Mouse (Mus musculus): Measurements from ENCODE around the gene Sytl1. TPM values are rescaled to one million over a fixed set of nuclear protein-coding genes. Genes with fewer than 3 reads are reported as not detected.

The Sytl1 gene
- total RNA-seq, 1 experiment, result 2.0 TPM

DNA sequence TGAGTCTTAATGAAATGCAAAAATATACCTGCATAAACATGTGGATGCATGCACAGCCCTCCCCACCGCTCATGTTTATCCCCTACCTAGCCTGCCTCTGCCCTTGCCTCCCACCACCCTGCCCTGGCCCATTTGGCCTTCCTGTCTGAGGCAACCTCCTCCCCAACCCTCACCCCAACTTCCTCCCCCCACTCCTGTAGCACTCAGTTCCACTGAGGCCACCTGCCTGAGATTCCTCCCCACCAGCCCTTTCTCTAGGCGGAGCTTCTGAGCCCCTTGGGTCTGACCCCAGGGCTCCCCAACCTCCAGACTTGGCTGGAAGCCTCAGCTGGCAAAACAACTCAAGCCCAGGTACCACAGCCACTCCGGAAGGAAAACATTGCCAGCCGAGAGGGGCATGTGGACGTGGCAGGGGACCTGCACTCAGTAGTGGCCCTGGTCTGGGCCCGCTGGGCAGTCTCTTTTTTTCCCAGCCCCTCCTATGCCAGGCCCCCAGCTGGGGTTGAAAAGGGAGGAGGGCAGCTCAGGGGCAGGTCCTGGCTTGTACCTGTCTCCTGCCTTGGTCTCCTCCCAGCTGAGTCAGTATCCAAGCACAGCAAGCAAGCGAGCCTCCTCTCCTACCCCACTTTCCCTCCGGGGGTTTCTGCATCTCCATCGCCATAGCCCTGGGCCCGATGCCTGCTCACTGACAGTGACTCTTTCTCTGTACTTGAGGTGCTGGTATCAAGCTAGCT lies 1.1 kb downstream of the Sytl1 start:
- no peak for TF ChIP-seq ZNF384 (IDR thresholded peaks at IDR 0.05; ENCODE audit: low read depth, low read length)
- TF ChIP-seq ZC3H11A (IDR thresholded peaks at IDR 0.05; ENCODE audit: borderline replicate concordance, low read depth, low read length), result no peak
- TF ChIP-seq HCFC1 (IDR thresholded peaks at IDR 0.05; ENCODE audit: borderline replicate concordance, insufficient read depth, low read length), result no peak
- TF ChIP-seq CHD2 (IDR thresholded peaks at IDR 0.05; ENCODE audit: low read depth, low read length), result no peak
- TF ChIP-seq MAFK (IDR thresholded peaks at IDR 0.05; ENCODE audit: insufficient read depth, low read depth, low read length), result no peak
- in situ Hi-C loops (cut with MboI; ENCODE audit: low sequenced_read_pairs in 2 of 2, unreplicated experiment in 2 of 2), result no loop called here
- H3K4me1 ChIP-seq (ENCODE audit: control insufficient read depth in 2 of 2, insufficient read depth in 2 of 2, low read length in 2 of 2, poor library complexity in 1 of 2), result peaks cover 0 to 16% of the 10 kb centered on the region in 2 experiments; a peak in 1 of 4 replicates
- H3K27ac ChIP-seq (ENCODE audit: insufficient read depth, low read depth, low read length, poor library complexity, severe bottlenecking), result no peak overlapping the region
- peaks cover 13% of the 10 kb centered on the region for H3K36me3 ChIP-seq (ENCODE audit: control insufficient read depth, insufficient read depth, low read length, poor library complexity, severe bottlenecking)
- no peak for DNase-seq (ENCODE audit: low read depth, low spot score)
- no peaks in the 10 kb centered on the region for H3K9me3 ChIP-seq (ENCODE audit: control insufficient read depth, insufficient read depth, low read depth, low read length)
- peak overlapping the region in 1 of 2 experiments; percentile 5; a peak in 1 of 4 replicates for H3K4me3 ChIP-seq (ENCODE audit: insufficient read depth in 1 of 2, low read depth in 1 of 2, low read length in 2 of 2, poor library complexity in 1 of 2, severe bottlenecking in 1 of 2)
- H3K9ac ChIP-seq (ENCODE audit: insufficient read depth, low read depth, low read length, poor library complexity, severe bottlenecking), result peak overlapping the region; percentile 13; the same call in 1 of the 2 replicates

DNA sequence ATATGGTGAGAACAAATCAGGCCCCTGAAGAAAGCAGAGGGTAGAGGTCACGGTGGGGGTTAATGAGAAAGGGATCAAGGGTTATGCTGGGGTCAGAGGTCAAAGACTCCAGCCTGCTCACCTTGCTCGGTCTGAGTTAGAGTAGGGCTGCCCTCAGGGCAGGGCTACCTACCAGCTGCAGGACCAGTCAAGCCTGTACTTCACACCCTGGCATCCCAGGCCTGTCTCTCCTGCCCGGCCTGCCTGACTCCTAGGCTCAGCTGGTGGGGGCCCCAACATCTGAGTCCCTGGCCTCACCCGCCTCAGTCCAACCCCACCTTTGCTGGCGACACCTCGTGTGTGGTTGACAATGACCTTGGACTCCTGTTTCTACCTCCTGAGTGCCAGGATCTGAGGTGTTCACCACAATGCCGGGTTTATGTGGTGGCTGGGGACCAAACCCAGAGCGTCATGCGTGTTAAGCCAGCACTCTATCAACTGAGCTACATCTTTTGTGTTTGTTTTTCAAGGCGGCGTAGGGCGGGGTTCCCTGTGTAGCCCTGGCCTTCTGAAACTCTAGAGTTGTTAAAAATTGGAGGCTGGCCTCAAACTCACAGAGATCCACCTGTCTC lies 5.0 kb downstream of the Sytl1 start:
- Histone ChIP-seq H3K9me3 (ENCODE audit: control insufficient read depth, insufficient read depth, low read depth, low read length) (no peaks in the 10 kb centered on the region), H3K4me3 (ENCODE audit: insufficient read depth in 1 of 2, low read depth in 1 of 2, low read length in 2 of 2, poor library complexity in 1 of 2, severe bottlenecking in 1 of 2) (no peak overlapping the region), H3K27ac (ENCODE audit: insufficient read depth, low read depth, low read length, poor library complexity, severe bottlenecking) (no peak overlapping the region), H3K4me1 (ENCODE audit: control insufficient read depth in 2 of 2, insufficient read depth in 2 of 2, low read length in 2 of 2, poor library complexity in 1 of 2) (peaks cover 0 to 18% of the 10 kb centered on the region in 2 experiments; a peak in 1 of 4 replicates), H3K9ac (ENCODE audit: insufficient read depth, low read depth, low read length, poor library complexity, severe bottlenecking) (no peak overlapping the region), H3K36me3 (ENCODE audit: control insufficient read depth, insufficient read depth, low read length, poor library complexity, severe bottlenecking) (no peaks in the 10 kb centered on the region)
- DNase-seq (ENCODE audit: low read depth, low spot score), result no peak
- TF ChIP-seq CHD2 (IDR thresholded peaks at IDR 0.05; ENCODE audit: low read depth, low read length) (no peak), ZC3H11A (IDR thresholded peaks at IDR 0.05; ENCODE audit: borderline replicate concordance, low read depth, low read length) (no peak), HCFC1 (IDR thresholded peaks at IDR 0.05; ENCODE audit: borderline replicate concordance, insufficient read depth, low read length) (no peak), MAFK (IDR thresholded peaks at IDR 0.05; ENCODE audit: insufficient read depth, low read depth, low read length) (no peak), ZNF384 (IDR thresholded peaks at IDR 0.05; ENCODE audit: low read depth, low read length) (no peak)
- in situ Hi-C loops (cut with MboI; ENCODE audit: low sequenced_read_pairs in 2 of 2, unreplicated experiment in 2 of 2), result no loop called here

DNA sequence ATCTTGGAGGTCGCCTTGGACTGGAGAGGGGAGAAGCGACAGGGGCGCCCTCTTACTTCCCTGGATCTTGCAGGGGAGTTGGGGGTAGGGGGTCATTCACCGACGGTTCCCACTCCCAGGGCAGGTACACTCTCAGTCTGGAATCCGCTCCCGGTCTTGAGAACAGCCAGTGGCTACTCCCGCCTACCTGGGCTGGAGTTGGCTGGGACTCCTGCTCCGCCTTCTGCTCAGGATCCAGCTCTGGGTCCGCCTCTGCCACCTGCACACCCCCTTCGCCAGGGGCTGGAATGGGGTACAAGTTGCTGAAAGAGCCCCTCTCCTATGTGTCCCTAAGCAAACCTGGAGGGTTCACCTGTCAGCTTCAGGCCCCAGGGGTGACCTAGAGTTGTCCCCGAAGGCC lies 5.7 kb downstream of the Sytl1 start:
- H3K9ac ChIP-seq (ENCODE audit: insufficient read depth, low read depth, low read length, poor library complexity, severe bottlenecking), result peak overlapping the region; percentile 36; the same call in 1 of the 2 replicates
- DNase-seq (ENCODE audit: low read depth, low spot score), result no peak
- H3K27ac ChIP-seq (ENCODE audit: insufficient read depth, low read depth, low read length, poor library complexity, severe bottlenecking), result no peak overlapping the region
- no peaks in the 10 kb centered on the region for H3K36me3 ChIP-seq (ENCODE audit: control insufficient read depth, insufficient read depth, low read length, poor library complexity, severe bottlenecking)
- peaks cover 0 to 12% of the 10 kb centered on the region in 2 experiments; a peak in 1 of 4 replicates for H3K4me1 ChIP-seq (ENCODE audit: control insufficient read depth in 2 of 2, insufficient read depth in 2 of 2, low read length in 2 of 2, poor library complexity in 1 of 2)
- no peak for TF ChIP-seq CHD2 (IDR thresholded peaks at IDR 0.05; ENCODE audit: low read depth, low read length)
- no peak for TF ChIP-seq ZNF384 (IDR thresholded peaks at IDR 0.05; ENCODE audit: low read depth, low read length)
- no peak for TF ChIP-seq HCFC1 (IDR thresholded peaks at IDR 0.05; ENCODE audit: borderline replicate concordance, insufficient read depth, low read length)
- TF ChIP-seq ZC3H11A (IDR thresholded peaks at IDR 0.05; ENCODE audit: borderline replicate concordance, low read depth, low read length), result no peak
- TF ChIP-seq MAFK (IDR thresholded peaks at IDR 0.05; ENCODE audit: insufficient read depth, low read depth, low read length), result no peak
- in situ Hi-C loops (cut with MboI; ENCODE audit: low sequenced_read_pairs in 2 of 2, unreplicated experiment in 2 of 2), result no loop called here
- H3K9me3 ChIP-seq (ENCODE audit: control insufficient read depth, insufficient read depth, low read depth, low read length), result no peaks in the 10 kb centered on the region
- peak overlapping the region; percentile 49 to 55 for H3K4me3 ChIP-seq (ENCODE audit: insufficient read depth in 1 of 2, low read depth in 1 of 2, low read length in 2 of 2, poor library complexity in 1 of 2, severe bottlenecking in 1 of 2)

DNA sequence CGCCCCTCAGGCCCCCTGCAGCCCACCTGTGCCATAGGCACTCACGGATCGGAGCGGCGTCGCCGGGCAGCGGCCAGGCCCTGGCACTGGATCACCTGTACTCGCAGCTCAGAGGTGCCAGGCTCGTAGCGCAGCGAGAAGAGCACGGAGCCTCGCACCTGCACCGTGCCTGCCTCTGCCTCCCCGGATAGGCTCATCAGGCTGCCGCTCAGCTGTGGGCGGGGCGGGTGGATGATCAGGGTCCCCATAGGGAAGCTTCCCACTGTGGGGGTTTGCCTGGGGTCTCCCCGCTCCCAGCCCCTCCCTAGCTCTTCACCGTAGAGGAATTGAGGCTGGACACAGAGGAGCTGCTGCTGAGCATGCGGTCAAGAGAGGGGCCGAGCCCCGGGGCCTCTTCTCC lies 6.1 kb downstream of the Sytl1 start:
- Histone ChIP-seq H3K36me3 (ENCODE audit: control insufficient read depth, insufficient read depth, low read length, poor library complexity, severe bottlenecking) (no peaks in the 10 kb centered on the region), H3K9ac (ENCODE audit: insufficient read depth, low read depth, low read length, poor library complexity, severe bottlenecking) (peak overlapping the region; percentile 36; the same call in 1 of the 2 replicates), H3K4me3 (ENCODE audit: insufficient read depth in 1 of 2, low read depth in 1 of 2, low read length in 2 of 2, poor library complexity in 1 of 2, severe bottlenecking in 1 of 2) (peak overlapping the region; percentile 49 to 55), H3K4me1 (ENCODE audit: control insufficient read depth in 2 of 2, insufficient read depth in 2 of 2, low read length in 2 of 2, poor library complexity in 1 of 2) (peaks cover 0 to 11% of the 10 kb centered on the region in 2 experiments; a peak in 1 of 4 replicates), H3K27ac (ENCODE audit: insufficient read depth, low read depth, low read length, poor library complexity, severe bottlenecking) (no peak overlapping the region), H3K9me3 (ENCODE audit: control insufficient read depth, insufficient read depth, low read depth, low read length) (no peaks in the 10 kb centered on the region)
- TF ChIP-seq CHD2 (IDR thresholded peaks at IDR 0.05; ENCODE audit: low read depth, low read length), result 0 out of 2 replicates have a peak, but pooled peaks have one; percentile 37
- TF ChIP-seq ZNF384 (IDR thresholded peaks at IDR 0.05; ENCODE audit: low read depth, low read length), result no peak
- in situ Hi-C loops (cut with MboI; ENCODE audit: low sequenced_read_pairs in 2 of 2, unreplicated experiment in 2 of 2), result no loop called here
- DNase-seq (ENCODE audit: low read depth, low spot score), result peak; percentile 47
